Mouse (Mus musculus) myocyte (in vitro differentiated cells): ENCODE results near the gene Mif. TPM values are rescaled to one million over a fixed set of nuclear protein-coding genes. Genes with fewer than 3 reads are reported as not detected.
"Not testable (repeated sequence)": the region's sequence is repeated elsewhere in the genome, so short reads cannot be mapped to it uniquely, and the experiment has no call there.

Experiments
- H3K27me3 ChIP-seq: one replicate; pipeline ENCODE4 v1.6.1; 2011; ENCODE audit not compliant: control insufficient read depth, insufficient read depth, insufficient read length
- H3K36me3 ChIP-seq: one replicate; pipeline ENCODE4 v1.6.1; 2011; ENCODE audit not compliant: control insufficient read depth, insufficient read depth
- H3K4me2 ChIP-seq: one replicate; pipeline ENCODE4 v1.6.1; 2011; ENCODE audit warnings: low read depth, control low read depth
- H3K4me3 ChIP-seq: one replicate; pipeline ENCODE4 v1.5.1; 2011; ENCODE audit warnings: mild to moderate bottlenecking, control low read depth, moderate library complexity
- H3K79me2 ChIP-seq: one replicate; pipeline ENCODE4 v1.6.1; 2011; ENCODE audit not compliant: control insufficient read depth, insufficient read depth
- H3ac ChIP-seq: one replicate; pipeline ENCODE4 v1.6.1; 2011; ENCODE audit not compliant: control insufficient read depth, insufficient read length
- CEBPB ChIP-seq: IDR thresholded peaks from 2 replicates; pipeline ENCODE4 v1.6.1; 2011; ENCODE audit warnings: mild to moderate bottlenecking, moderate library complexity; ENCODE audit not compliant: poor library complexity, insufficient read depth, severe bottlenecking
- E2F4 ChIP-seq: IDR thresholded peaks from one replicate; pipeline ENCODE4 v1.6.1; 2011; ENCODE audit warnings: mild to moderate bottlenecking, control low read depth, moderate library complexity; ENCODE audit not compliant: insufficient read depth
- MAX ChIP-seq: IDR thresholded peaks from one replicate; pipeline ENCODE4 v1.6.1; 2011; ENCODE audit warnings: low read depth, mild to moderate bottlenecking, control low read depth
- MYOD1 ChIP-seq, 3 experiments: IDR thresholded peaks; one replicate each; pipeline ENCODE4 v1.6.1; 2011; ENCODE audit warnings: control low read depth in 2 of 3, low read depth in 2 of 3, mild to moderate bottlenecking in 2 of 3, moderate library complexity in 1 of 3; ENCODE audit not compliant: insufficient read length in 2 of 3, control insufficient read depth in 1 of 3
- MYOG ChIP-seq, 3 experiments: IDR thresholded peaks; one replicate each; pipeline ENCODE4 v1.6.1; 2011; ENCODE audit warnings: control low read depth in 2 of 3, low read depth in 2 of 3, mild to moderate bottlenecking in 2 of 3; ENCODE audit not compliant: insufficient read length in 2 of 3, control insufficient read depth in 1 of 3, insufficient read depth in 1 of 3
- POLR2A ChIP-seq: IDR thresholded peaks from one replicate; pipeline ENCODE4 v1.6.1; 2011; ENCODE audit warnings: low read depth, mild to moderate bottlenecking, control low read depth, moderate library complexity; ENCODE audit not compliant: insufficient read length
- POLR2AphosphoS2 ChIP-seq: IDR thresholded peaks from one replicate; pipeline ENCODE4 v1.6.1; 2011; ENCODE audit warnings: low read depth, control low read depth; ENCODE audit not compliant: insufficient read length
- REST ChIP-seq: IDR thresholded peaks from one replicate; pipeline ENCODE4 v1.6.1; 2011; ENCODE audit warnings: mild to moderate bottlenecking, control low read depth, moderate library complexity; ENCODE audit not compliant: insufficient read depth, insufficient read length
- SRF ChIP-seq: IDR thresholded peaks from one replicate; pipeline ENCODE4 v1.6.1; 2011; ENCODE audit warnings: low read depth; ENCODE audit not compliant: control insufficient read depth, insufficient read length
- TCF12 ChIP-seq: IDR thresholded peaks from one replicate; pipeline ENCODE4 v1.6.1; 2011; ENCODE audit warnings: mild to moderate bottlenecking, control low read depth; ENCODE audit not compliant: poor library complexity, insufficient read depth, severe bottlenecking
- TCF3 ChIP-seq: IDR thresholded peaks from one replicate; pipeline ENCODE4 v1.6.1; 2011; ENCODE audit warnings: low read depth, control low read depth; ENCODE audit not compliant: insufficient read length
- USF1 ChIP-seq: IDR thresholded peaks from one replicate; pipeline ENCODE4 v1.6.1; 2011; ENCODE audit warnings: low read depth, mild to moderate bottlenecking, control low read depth, moderate library complexity
- polyA plus RNA-seq: library from polyadenylated mRNA; unstranded; fragments of >200 nt; fragmentation: generic; extraction: Trizol; gene quantifications from one replicate; pipeline ENCODE4 v1.2.1, GENCODE M21; 2012; ENCODE audit warnings: missing spikeins

The Mif gene
- polyA plus RNA-seq, 1 experiment: 3,517 TPM

GRCm38 (mm10) chr10:75889406-75890153 lies 29.5 kb upstream of the Mif start:
- Histone ChIP-seq H3K79me2 (no peaks in the 10 kb centered on the region), H3ac (no peak overlapping the region), H3K4me3 (no peak overlapping the region), H3K36me3 (no peaks in the 10 kb centered on the region), H3K4me2 (no peak overlapping the region), H3K27me3 (no peaks in the 10 kb centered on the region)
- TF ChIP-seq E2F4 (no peak), POLR2A (no peak), POLR2AphosphoS2 (peak; percentile 39), CEBPB (no peak), MAX (no peak), TCF12 (no peak), MYOD1 (IDR thresholded peaks at IDR 0.05; ENCODE audit: control insufficient read depth in 1 of 3, insufficient read length in 2 of 3, low read depth in 2 of 3) (peak in 1 of 3 experiments; percentile 62), MYOG (IDR thresholded peaks at IDR 0.05; ENCODE audit: control insufficient read depth in 1 of 3, insufficient read depth in 1 of 3, insufficient read length in 2 of 3, low read depth in 2 of 3) (peak in 1 of 3 experiments; percentile 15), USF1 (no peak), TCF3 (no peak)

GRCm38 (mm10) chr10:75887504-75887903 lies 27.5 kb upstream of the Mif start:
- H3K4me2 ChIP-seq, H3K79me2 ChIP-seq, H3K36me3 ChIP-seq, H3ac ChIP-seq, H3K27me3 ChIP-seq, H3K4me3 ChIP-seq: not testable (repeated sequence)

GRCm38 (mm10) chr10:75884742-75885141 lies 24.7 kb upstream of the Mif start:
- H3K36me3 ChIP-seq: no peaks in the 10 kb centered on the region

GRCm38 (mm10) chr10:75883232-75883552 lies 23.2 kb upstream of the Mif start:
- Histone ChIP-seq H3K4me2 (no peak overlapping the region), H3K79me2 (no peaks in the 10 kb centered on the region), H3K36me3 (no peaks in the 10 kb centered on the region), H3K27me3 (no peaks in the 10 kb centered on the region), H3ac (no peak overlapping the region), H3K4me3 (no peak overlapping the region)
- TF ChIP-seq MYOG (IDR thresholded peaks at IDR 0.05; ENCODE audit: control insufficient read depth in 1 of 3, insufficient read depth in 1 of 3, insufficient read length in 2 of 3, low read depth in 2 of 3): no peak
- no peak for TF ChIP-seq MAX
- TF ChIP-seq POLR2AphosphoS2: no peak
- no peak for TF ChIP-seq MYOD1 (IDR thresholded peaks at IDR 0.05; ENCODE audit: control insufficient read depth in 1 of 3, insufficient read length in 2 of 3, low read depth in 2 of 3)
- no peak for TF ChIP-seq SRF
- TF ChIP-seq USF1: no peak
- no peak for TF ChIP-seq POLR2A
- TF ChIP-seq E2F4: no peak
- no peak for TF ChIP-seq CEBPB

More at GRCm38 (mm10) chr10:75884742-75885141, 24.7 kb upstream of the Mif start:
- no peaks in the 10 kb centered on the region for H3K27me3 ChIP-seq
- H3ac ChIP-seq: no peak overlapping the region
- no peak overlapping the region for H3K4me2 ChIP-seq
- no peak overlapping the region for H3K4me3 ChIP-seq
- no peak for TF ChIP-seq POLR2AphosphoS2
- H3K79me2 ChIP-seq: no peaks in the 10 kb centered on the region

GRCm38 (mm10) chr10:75882433-75883231 lies 22.6 kb upstream of the Mif start:
- H3ac ChIP-seq: no peak overlapping the region
- no peaks in the 10 kb centered on the region for H3K79me2 ChIP-seq
- no peaks in the 10 kb centered on the region for H3K36me3 ChIP-seq
- H3K4me2 ChIP-seq: no peak overlapping the region
- no peaks in the 10 kb centered on the region for H3K27me3 ChIP-seq
- no peak overlapping the region for H3K4me3 ChIP-seq
- no peak for TF ChIP-seq CEBPB
- TF ChIP-seq MYOG (IDR thresholded peaks at IDR 0.05; ENCODE audit: control insufficient read depth in 1 of 3, insufficient read depth in 1 of 3, insufficient read length in 2 of 3, low read depth in 2 of 3): no peak
- no peak for TF ChIP-seq SRF
- no peak for TF ChIP-seq MYOD1 (IDR thresholded peaks at IDR 0.05; ENCODE audit: control insufficient read depth in 1 of 3, insufficient read length in 2 of 3, low read depth in 2 of 3)
- TF ChIP-seq E2F4: no peak
- no peak for TF ChIP-seq POLR2AphosphoS2
- TF ChIP-seq TCF3: no peak
- TF ChIP-seq TCF12: no peak
- no peak for TF ChIP-seq POLR2A
- TF ChIP-seq MAX: no peak
- no peak for TF ChIP-seq USF1
- TF ChIP-seq REST: no peak
